Mouse (Mus musculus) G1E (cell line): ENCODE measurements around the gene Olfr288. TPM values are rescaled to one million over a fixed set of nuclear protein-coding genes. Genes with fewer than 3 reads are reported as not detected.

Experiments used
- ATAC-seq: 2 replicates; pipeline ENCODE4 v1.8.0; 2016; ENCODE audit warnings: mild to moderate bottlenecking; ENCODE audit not compliant: insufficient number of reproducible peaks, poor library complexity, low FRiP score, severe bottlenecking; ENCODE audit errors: extremely low read depth
- DNase-seq: peaks from one replicate; pipeline ENCODE4 v3.0.0; 2012; ENCODE audit warnings: low spot score
- H3K27me3 ChIP-seq: 2 replicates; pipeline ENCODE4 v1.6.1; 2012; ENCODE audit warnings: mild to moderate bottlenecking, low read length, inconsistent platforms; ENCODE audit not compliant: insufficient read depth
- H3K36me3 ChIP-seq: replicated peaks from 2 replicates; pipeline ENCODE3; 2012; ENCODE audit warnings: mild to moderate bottlenecking, inconsistent platforms
- H3K4me1 ChIP-seq: 2 replicates; pipeline ENCODE4 v1.6.1; 2012; ENCODE audit warnings: low read depth, low read length, inconsistent platforms, mixed read lengths; ENCODE audit not compliant: insufficient read depth
- H3K4me3 ChIP-seq: 2 replicates; pipeline ENCODE4 v1.5.1; 2012; ENCODE audit warnings: low read depth, mild to moderate bottlenecking, inconsistent platforms, low read length, moderate library complexity, mixed read lengths
- H3K9me3 ChIP-seq: replicated peaks from 2 replicates; pipeline ENCODE4 v1.6.1; 2012; ENCODE audit warnings: inconsistent platforms
- CTCF ChIP-seq: IDR thresholded peaks from 2 replicates; pipeline ENCODE4 v1.5.1; 2012; ENCODE audit warnings: low read depth, low read length, inconsistent platforms, mixed read lengths
- GATA1 ChIP-seq: IDR thresholded peaks from 2 replicates; pipeline ENCODE4 v1.6.1; 2012; ENCODE audit warnings: borderline replicate concordance, low read length, inconsistent platforms, mixed read lengths
- GATA2 ChIP-seq: IDR thresholded peaks from 2 replicates; pipeline ENCODE4 v1.6.1; 2012; ENCODE audit warnings: low read depth, low read length, inconsistent platforms, borderline replicate concordance
- POLR2AphosphoS5 ChIP-seq: IDR thresholded peaks from 2 replicates; pipeline ENCODE4 v1.6.1; 2012; ENCODE audit warnings: low read depth, low read length, inconsistent platforms; ENCODE audit not compliant: insufficient replicate concordance
- TAL1 ChIP-seq: conservative IDR thresholded peaks from 2 replicates; pipeline ENCODE4 v1.6.1; 2012; ENCODE audit warnings: low read depth, low read length, inconsistent platforms, mixed read lengths
- polyA plus RNA-seq: library from polyadenylated mRNA; stranded (reverse); fragments of >175 nt; gene quantifications from 2 replicates; pipeline ENCODE4 v1.2.3, GENCODE M21; 2012
- total RNA-seq, 2 experiments: library from RNA; stranded (forward) in 1 of 2; stranded (reverse) in 1 of 2; fragments of 200-1000 nt in 1 of 2; fragments of >200 nt in 1 of 2; fragmentation: Nextera tagmentation in 1 of 2; gene quantifications; 2 replicates each; pipeline ENCODE4 v1.2.3; 2014 to 2017

Gene Olfr288
- total and polyA plus RNA-seq, 3 experiments, result not detected

GRCm38 (mm10) chr15:98181132-98181711, 14.1 kb downstream of the Olfr288 start:
- TF ChIP-seq POLR2AphosphoS5 (no peak), GATA2 (no peak), CTCF (no peak), TAL1 (no peak)
- peaks cover 23% of the 10 kb centered on the region for H3K27me3 ChIP-seq

GRCm38 (mm10) chr15:98180567-98181131, 14.7 kb downstream of the Olfr288 start:
- Histone ChIP-seq H3K4me1 (peaks cover 4% of the 10 kb centered on the region; the same call in 1 of the 2 replicates), H3K4me3 (peak overlapping the region; percentile 66; the same call in 1 of the 2 replicates), H3K36me3 (no peaks in the 10 kb centered on the region), H3K9me3 (no peaks in the 10 kb centered on the region), H3K27me3 (peaks cover 20% of the 10 kb centered on the region)
- ATAC-seq (no peak), DNase-seq (no peak)
- TF ChIP-seq CTCF (no peak), GATA2 (no peak)

More at GRCm38 (mm10) chr15:98181132-98181711, 14.1 kb downstream of the Olfr288 start:
- no peaks in the 10 kb centered on the region for H3K36me3 ChIP-seq
- peak; percentile 35 for DNase-seq
- H3K9me3 ChIP-seq, result no peaks in the 10 kb centered on the region
- peak overlapping the region; percentile 66; the same call in 1 of the 2 replicates for H3K4me3 ChIP-seq
- peak; percentile 84 for ATAC-seq
- peaks cover 4% of the 10 kb centered on the region; the same call in 1 of the 2 replicates for H3K4me1 ChIP-seq

- Histone ChIP-seq H3K4me1 (peaks cover 4% of the 10 kb centered on the region; the same call in 1 of the 2 replicates), H3K27me3 (peaks cover 17% of the 10 kb centered on the region), H3K4me3 (no peak overlapping the region), H3K9me3 (no peaks in the 10 kb centered on the region), H3K36me3 (no peaks in the 10 kb centered on the region)
- no peak for DNase-seq
- ATAC-seq, result no peak
- TF ChIP-seq TAL1 (no peak), POLR2AphosphoS5 (no peak), CTCF (no peak)
Observed at GRCm38 (mm10) chr15:98177320-98177719, 18.0 kb downstream of the Olfr288 start.

GRCm38 (mm10) chr15:98173821-98174220, 21.5 kb downstream of the Olfr288 start:
- H3K4me3 ChIP-seq, result no peak overlapping the region
- ATAC-seq (no peak), DNase-seq (no peak)
- H3K36me3 ChIP-seq, result no peaks in the 10 kb centered on the region
- TF ChIP-seq CTCF, result 0 out of 2 replicates have a peak, but pooled peaks have one; percentile 14
- no peak for TF ChIP-seq GATA1
- no peak for TF ChIP-seq TAL1
- TF ChIP-seq GATA2, result no peak
- no peaks in the 10 kb centered on the region for H3K4me1 ChIP-seq
- H3K9me3 ChIP-seq, result no peaks in the 10 kb centered on the region
- peaks cover 25% of the 10 kb centered on the region for H3K27me3 ChIP-seq

GRCm38 (mm10) chr15:98172113-98172512, 23.2 kb downstream of the Olfr288 start:
- H3K9me3 ChIP-seq, result no peaks in the 10 kb centered on the region

GRCm38 (mm10) chr15:98170917-98171316, 24.4 kb downstream of the Olfr288 start:
- ATAC-seq, result no peak
- no peak for DNase-seq
- no peaks in the 10 kb centered on the region for H3K9me3 ChIP-seq
- H3K27me3 ChIP-seq, result peaks cover 42% of the 10 kb centered on the region
- no peaks in the 10 kb centered on the region for H3K36me3 ChIP-seq
- no peak overlapping the region for H3K4me3 ChIP-seq
- no peak for TF ChIP-seq GATA2
- H3K4me1 ChIP-seq, result 0 out of 2 replicates have a peak, but pooled peaks cover 5% of the 10 kb centered on the region

More at GRCm38 (mm10) chr15:98172113-98172512, 23.2 kb downstream of the Olfr288 start:
- TF ChIP-seq TAL1 (no peak), CTCF (no peak), GATA1 (no peak), GATA2 (no peak), POLR2AphosphoS5 (no peak)
- Histone ChIP-seq H3K4me3 (no peak overlapping the region), H3K4me1 (0 out of 2 replicates have a peak, but pooled peaks cover 5% of the 10 kb centered on the region), H3K27me3 (peaks cover 42% of the 10 kb centered on the region), H3K36me3 (no peaks in the 10 kb centered on the region)
- ATAC-seq, result no peak
- DNase-seq, result no peak
